Mouse (Mus musculus) ES-E14 (cell line): ENCODE data around the gene Draxin. TPM values are rescaled to one million over a fixed set of nuclear protein-coding genes. Genes with fewer than 3 reads are reported as not detected.

Source experiments
- DNase-seq: peaks from one replicate; pipeline ENCODE4 v3.0.0-alpha.2; 2013; ENCODE audit warnings: low read depth, low spot score
- H3K27ac ChIP-seq: 2 replicates; pipeline ENCODE4 v1.5.1; 2012; ENCODE audit warnings: low read depth, mild to moderate bottlenecking, low read length, moderate library complexity, mixed read lengths; ENCODE audit not compliant: poor library complexity, insufficient read depth, severe bottlenecking
- H3K36me3 ChIP-seq: 2 replicates; pipeline ENCODE4 v1.6.1; 2012; ENCODE audit warnings: mild to moderate bottlenecking, low read length, moderate library complexity, mixed read lengths; ENCODE audit not compliant: control insufficient read depth, poor library complexity, insufficient read depth, severe bottlenecking
- H3K4me1 ChIP-seq, 2 experiments: fragments of 150-350 bp in 1 of 2; sonication (generic) in 1 of 2; 2 replicates each; pipeline ENCODE4 v1.6.1; 2012; ENCODE audit warnings: low read length in 2 of 2, mild to moderate bottlenecking in 1 of 2, mixed read lengths in 1 of 2; ENCODE audit not compliant: control insufficient read depth in 2 of 2, insufficient read depth in 2 of 2, poor library complexity in 1 of 2
- H3K4me3 ChIP-seq, 2 experiments: fragments of 150-350 bp in 1 of 2; sonication (generic) in 1 of 2; 2 replicates each; pipeline ENCODE4 v1.5.1; 2012; ENCODE audit warnings: low read length in 2 of 2, low read depth in 1 of 2, mild to moderate bottlenecking in 1 of 2, mixed read lengths in 1 of 2; ENCODE audit not compliant: insufficient read depth in 1 of 2, poor library complexity in 1 of 2, severe bottlenecking in 1 of 2
- H3K9ac ChIP-seq: 2 replicates; pipeline ENCODE4 v1.6.1; 2012; ENCODE audit warnings: low read depth, mild to moderate bottlenecking, low read length, mixed read lengths; ENCODE audit not compliant: poor library complexity, insufficient read depth, severe bottlenecking
- H3K9me3 ChIP-seq: fragments of 150-350 bp; sonication (generic); 2 replicates; pipeline ENCODE4 v1.6.1; 2012; ENCODE audit warnings: low read depth, mild to moderate bottlenecking, low read length; ENCODE audit not compliant: control insufficient read depth, insufficient read depth
- CHD2 ChIP-seq: IDR thresholded peaks from 2 replicates; pipeline ENCODE4 v1.6.1; 2014; ENCODE audit warnings: mild to moderate bottlenecking, low read depth, low read length, inconsistent platforms
- HCFC1 ChIP-seq: IDR thresholded peaks from 2 replicates; pipeline ENCODE4 v1.6.1; 2012; ENCODE audit warnings: low read length, inconsistent platforms, borderline replicate concordance; ENCODE audit not compliant: insufficient read depth
- MAFK ChIP-seq: IDR thresholded peaks from 2 replicates; pipeline ENCODE4 v1.6.1; 2014; ENCODE audit warnings: mild to moderate bottlenecking, low read depth, low read length, inconsistent platforms; ENCODE audit not compliant: insufficient read depth
- ZC3H11A ChIP-seq: IDR thresholded peaks from 2 replicates; pipeline ENCODE4 v1.6.1; 2012; ENCODE audit warnings: low read depth, mild to moderate bottlenecking, inconsistent platforms, low read length, borderline replicate concordance
- ZNF384 ChIP-seq: IDR thresholded peaks from 2 replicates; pipeline ENCODE4 v1.6.1; 2012; ENCODE audit warnings: low read depth, low read length, inconsistent platforms
- in situ Hi-C, 2 experiments: fragments of 600-800 bp; cut with MboI; formaldehyde crosslinking; loops; one replicate each; pipeline ENCODE4 v1.15.1; 2025; ENCODE audit warnings: low sequenced_read_pairs in 2 of 2, inconsistent platforms in 1 of 2; ENCODE audit not compliant: unreplicated experiment in 2 of 2
- total RNA-seq: library from RNA; depleted of rRNA; stranded (reverse); fragments of 300-350 nt; gene quantifications from 2 replicates; pipeline ENCODE4 v1.2.3, GENCODE M21; 2012

Gene Draxin
- total RNA-seq, 1 experiment = 0.76 TPM

GRCm38 (mm10) chr4:148058993-148059392 is 71.5 kb downstream of the Draxin start:
- Histone ChIP-seq H3K27ac (no peak overlapping the region), H3K9ac (no peak overlapping the region), H3K4me3 (no peak overlapping the region), H3K4me1 (no peaks in the 10 kb centered on the region), H3K36me3 (peaks cover 32% of the 10 kb centered on the region), H3K9me3 (no peaks in the 10 kb centered on the region)
- in situ Hi-C loops = no loop called here
- TF ChIP-seq CHD2 (no peak), ZC3H11A (no peak), MAFK (no peak)
- DNase-seq = no peak

GRCm38 (mm10) chr4:148058218-148058819 is 72.2 kb downstream of the Draxin start:
- Histone ChIP-seq H3K27ac (no peak overlapping the region), H3K9me3 (no peaks in the 10 kb centered on the region), H3K36me3 (peaks cover 36% of the 10 kb centered on the region), H3K4me1 (no peaks in the 10 kb centered on the region), H3K9ac (no peak overlapping the region), H3K4me3 (no peak overlapping the region)
- TF ChIP-seq MAFK = no peak
- no peak for TF ChIP-seq HCFC1
- no peak for TF ChIP-seq CHD2
- no peak for TF ChIP-seq ZC3H11A
- TF ChIP-seq ZNF384 = no peak
- in situ Hi-C loops = no loop called here
- no peak for DNase-seq

- no peak for DNase-seq
- H3K9me3 ChIP-seq = no peaks in the 10 kb centered on the region
- no peak overlapping the region for H3K9ac ChIP-seq
- H3K36me3 ChIP-seq = peaks cover 41% of the 10 kb centered on the region
- in situ Hi-C loops = no loop called here
- TF ChIP-seq MAFK = no peak
- TF ChIP-seq ZNF384 = no peak
- TF ChIP-seq HCFC1 = no peak
- TF ChIP-seq CHD2 = no peak
- TF ChIP-seq ZC3H11A = no peak
- H3K27ac ChIP-seq = no peak overlapping the region
- no peaks in the 10 kb centered on the region for H3K4me1 ChIP-seq
- no peak overlapping the region for H3K4me3 ChIP-seq
These were observed 72.8 kb downstream of the Draxin start for GRCm38 (mm10) chr4:148057661-148058209.

GRCm38 (mm10) chr4:148056801-148057200 is 73.7 kb downstream of the Draxin start:
- DNase-seq = no peak
- Histone ChIP-seq H3K4me3 (no peak overlapping the region), H3K36me3 (peaks cover 49% of the 10 kb centered on the region), H3K9ac (no peak overlapping the region), H3K27ac (no peak overlapping the region), H3K9me3 (no peaks in the 10 kb centered on the region), H3K4me1 (no peaks in the 10 kb centered on the region)
- in situ Hi-C loops = no loop called here
- TF ChIP-seq ZC3H11A = no peak
- TF ChIP-seq CHD2 = no peak
- TF ChIP-seq MAFK = no peak
- TF ChIP-seq ZNF384 = no peak
- TF ChIP-seq HCFC1 = no peak
